Comparison of ENCODE assay signal across 9 mouse cellular contexts in genomic region chr3:55684892-55685291, GRCm38 (mm10).
DNase-seq lines count a peak whose midpoint lies in the region; ATAC-seq and TF ChIP-seq lines count a peak whose summit lies in the region.
"Had no signal": no experiment of that assay in that cellular context is flagged by ENCODE, and none has a peak within 500 bp of the region (broad histone marks: within the 10 kb centered on the region; RNA-seq: fewer than 3 reads in every experiment).

No protein-coding gene starts in this region.

- H3K36me3 ChIP-seq in hindbrain, embryonic 15.5 days, result 0 out of 2 replicates have a peak, but pooled peaks cover 2% of the 10 kb centered on the region

- H3K9ac ChIP-seq in hindbrain, embryonic 15.5 days, result no peak overlapping the region

- peak; percentile 35 to 41 for DNase-seq in layer of hippocampus, adult 8-10 months (ENCODE audit: low spot score in 2 of 2)
- DNase-seq in layer of hippocampus, adult 9-10 months (ENCODE audit: low spot score), result no peak
- peak; percentile 20 to 27 for DNase-seq in cerebellum, postnatal 25 days
- DNase-seq in heart, adult 18-20 months, result no peak
- DNase-seq in embryo, embryonic 11 days, result no peak
- DNase-seq in kidney, adult 11 months, result no peak

- no peak for TF ChIP-seq CTCF in olfactory bulb, adult 2 months (IDR thresholded peaks at IDR 0.05; ENCODE audit: insufficient read depth, low read depth, low read length)

- H3K9me3 ChIP-seq in hindbrain, embryonic 15.5 days, result no peaks in the 10 kb centered on the region

- ATAC-seq in hindbrain, embryonic 15.5 days (ENCODE audit: low FRiP score, low read depth), result peak; percentile 47; the same call in 1 of the 2 replicates

- no peak for TF ChIP-seq POLR2A in olfactory bulb, adult 2 months (IDR thresholded peaks at IDR 0.05; ENCODE audit: insufficient read depth, low read depth, low read length)

- no peak overlapping the region for H3K4me3 ChIP-seq in hindbrain, embryonic 15.5 days
- H3K4me3 ChIP-seq in olfactory bulb, adult 2 months (ENCODE audit: insufficient read depth, low read depth, low read length), result no peak overlapping the region

- 10% methylated on average over 4 of the region's 4 CpGs for WGBS in hindbrain, embryonic 15.5 days
- 4% methylated on average over 4 of the region's 4 CpGs for WGBS in olfactory bulb, adult 2 months

- no peak overlapping the region for H3K4me2 ChIP-seq in hindbrain, embryonic 15.5 days

- peak overlapping the region; percentile 84 for H3K27ac ChIP-seq in hindbrain, embryonic 15.5 days (replicated peaks)
- peak overlapping the region; percentile 46 for H3K27ac ChIP-seq in olfactory bulb, adult 2 months (ENCODE audit: insufficient read depth, low read depth, low read length)
- H3K27ac ChIP-seq: kidney, postnatal 0 days had no signal

- H3K4me1 ChIP-seq in hindbrain, embryonic 15.5 days (replicated peaks), result peaks cover 38% of the 10 kb centered on the region
- H3K4me1 ChIP-seq in olfactory bulb, adult 2 months (ENCODE audit: control insufficient read depth, insufficient read depth, low read length), result peaks cover 8% of the 10 kb centered on the region

- H3K27me3 ChIP-seq in hindbrain, embryonic 15.5 days, result no peaks in the 10 kb centered on the region

Comparison
In these comparisons a context has a peak if more than half of its experiments do, and no peak if none do; other contexts are left out.
1. DNase-seq: peak in layer of hippocampus, adult 8-10 months (2 of 2) and cerebellum, postnatal 25 days (2 of 2); none in layer of hippocampus, adult 9-10 months (single experiment), heart, adult 18-20 months (0 of 2), embryo, embryonic 11 days (single experiment) and kidney, adult 11 months (single experiment).